Mouse (Mus musculus) bone marrow, adult 2 months (tissue): ENCODE results near the gene Fbxo24. TPM values are rescaled to one million over a fixed set of nuclear protein-coding genes. Genes with fewer than 3 reads are reported as not detected.
A peak's percentile ranks its signal among the peaks of the same experiment; 100 is the strongest.

ENCODE experiments used
- H3K27ac ChIP-seq: fragments of 200-500 bp; 2 replicates; pipeline ENCODE4 v1.5.1; 2012; ENCODE audit warnings: low read depth, mild to moderate bottlenecking, control low read depth, inconsistent platforms, low read length; ENCODE audit not compliant: control insufficient read depth, poor library complexity, insufficient read depth
- H3K4me1 ChIP-seq: fragments of 200-500 bp; 2 replicates; pipeline ENCODE4 v1.6.1; 2011; ENCODE audit warnings: low read length; ENCODE audit not compliant: control insufficient read depth, insufficient read depth
- H3K4me3 ChIP-seq: fragments of 200-500 bp; replicated peaks from 2 replicates; pipeline ENCODE3; 2011; ENCODE audit warnings: mild to moderate bottlenecking, low read depth, low read length, control low read depth; ENCODE audit not compliant: control insufficient read depth
- CTCF ChIP-seq: fragments of 200-500 bp; IDR thresholded peaks from 2 replicates; pipeline ENCODE4 v1.5.1; 2011; ENCODE audit warnings: low read length, control low read depth; ENCODE audit not compliant: control insufficient read depth, insufficient read depth
- POLR2A ChIP-seq: fragments of 200-500 bp; IDR thresholded peaks from 2 replicates; pipeline ENCODE4 v1.6.1; 2011; ENCODE audit warnings: low read depth, mild to moderate bottlenecking, control low read depth, low read length, borderline replicate concordance; ENCODE audit not compliant: control insufficient read depth
- WGBS: fragments of 180-500 bp; shearing (Covaris S2); methylation state at CpG from one replicate; pipeline ENCODE4 v1.1.7; 2018; 5-methylcytosine and 5-hydroxymethylcytosine counted together
- polyA plus RNA-seq: library from polyadenylated mRNA; stranded (reverse); fragments of >200 nt; gene quantifications from 2 replicates; pipeline ENCODE4 v1.2.4, GENCODE M21; 2011; ENCODE audit warnings: low replicate concordance; ENCODE audit not compliant: missing spikeins, insufficient read depth, insufficient read length

Gene Fbxo24
- polyA plus RNA-seq, 1 experiment: not detected

DNA sequence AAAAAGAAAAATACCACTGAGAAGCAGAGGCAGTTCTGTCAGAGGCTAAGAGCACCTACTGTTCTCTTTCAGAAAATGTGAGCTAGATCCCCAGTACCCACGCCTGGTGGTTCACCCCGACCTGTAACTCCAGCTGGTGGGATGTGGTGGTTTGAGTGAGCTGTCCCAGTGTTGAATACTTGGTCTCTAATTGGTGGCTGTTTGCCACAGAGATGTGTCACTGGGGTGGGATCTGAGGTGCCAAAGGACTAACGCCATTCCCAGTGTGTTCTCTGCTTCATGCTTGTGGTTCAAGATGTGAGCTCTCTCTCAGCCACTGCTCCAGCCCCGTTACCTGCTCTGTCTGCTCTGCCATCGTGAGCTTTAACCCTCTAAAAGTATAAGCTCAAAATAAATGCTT is 38.3 kb downstream of the Fbxo24 start:
- Histone ChIP-seq H3K27ac (no peak overlapping the region), H3K4me3 (no peak overlapping the region), H3K4me1 (no peaks in the 10 kb centered on the region)
- TF ChIP-seq POLR2A: no peak
- no peak for TF ChIP-seq CTCF
- 75% methylated on average over 5 of the region's 5 CpGs for WGBS

DNA sequence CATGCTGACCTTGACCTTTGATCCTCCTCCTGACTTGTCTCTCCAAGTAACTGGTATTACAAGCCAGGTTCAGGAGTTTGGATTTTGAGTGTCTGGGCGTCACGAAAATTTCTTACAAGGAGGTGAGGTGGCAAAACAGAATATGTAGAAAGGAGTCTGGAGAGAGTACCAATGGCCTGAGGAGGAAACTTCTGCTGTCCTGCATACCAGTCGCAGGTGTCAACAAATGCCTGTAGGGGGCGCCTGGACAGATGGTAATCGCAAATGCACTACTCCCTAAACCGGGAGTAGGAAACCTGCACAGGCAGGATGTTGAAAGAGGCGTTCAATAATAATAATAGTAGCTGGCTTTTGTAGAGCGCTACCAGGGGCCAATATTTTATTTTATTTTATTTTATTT is 43.8 kb downstream of the Fbxo24 start:
- TF ChIP-seq POLR2A (no peak), CTCF (peak; percentile 65; the same call in 1 of the 2 replicates)
- Histone ChIP-seq H3K4me1 (no peaks in the 10 kb centered on the region), H3K27ac (no peak overlapping the region), H3K4me3 (no peak overlapping the region)
- 29% methylated on average over 8 of the region's 8 CpGs for WGBS

DNA sequence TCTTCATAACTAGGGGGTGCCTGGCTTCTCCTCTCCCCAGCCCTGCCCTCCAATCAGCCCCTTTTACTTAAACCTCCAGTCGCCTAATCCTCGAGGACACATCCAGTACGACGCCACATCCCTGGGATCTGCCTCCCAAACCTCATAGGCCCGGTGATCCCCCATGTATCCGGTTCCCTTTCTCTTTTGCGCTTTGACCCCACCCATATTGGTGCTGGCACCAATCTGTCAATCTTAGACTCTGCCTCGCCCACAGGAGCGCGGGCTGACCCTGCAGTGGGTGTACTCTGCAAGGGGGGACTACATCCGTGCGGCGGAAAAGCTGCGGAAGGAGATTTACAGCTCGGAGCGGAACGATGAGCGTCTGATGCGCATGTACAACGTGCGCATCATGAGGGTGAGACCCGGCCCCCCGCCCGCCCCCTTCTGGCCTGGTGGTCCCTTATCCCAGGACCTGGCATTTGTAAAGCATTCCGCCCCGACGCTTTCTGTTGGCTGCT is 45.1 kb downstream of the Fbxo24 start:
- Histone ChIP-seq H3K4me1 (no peaks in the 10 kb centered on the region), H3K4me3 (no peak overlapping the region), H3K27ac (no peak overlapping the region)
- TF ChIP-seq POLR2A (no peak), CTCF (no peak)
- 85% methylated on average over 27 of the region's 27 CpGs for WGBS

DNA sequence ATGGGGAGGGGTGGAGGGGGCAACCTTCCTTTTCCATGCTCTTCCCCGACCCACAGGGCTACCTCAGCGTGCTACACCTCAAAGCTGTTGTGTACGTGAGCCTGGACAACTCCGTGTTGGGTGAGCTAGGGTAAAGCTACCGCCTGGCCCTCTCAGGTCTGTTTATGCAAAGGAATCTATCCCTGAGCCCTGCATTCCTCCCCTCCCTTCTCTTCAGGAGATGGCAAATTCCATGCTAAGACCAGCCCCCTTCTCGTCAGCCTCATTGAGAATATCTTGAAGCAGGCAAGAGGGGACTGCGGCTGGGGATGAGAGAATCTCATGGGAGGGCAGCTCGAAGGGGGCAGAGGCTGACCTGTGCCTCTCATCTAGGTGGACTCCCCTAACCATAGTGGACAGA is 46.1 kb downstream of the Fbxo24 start:
- Histone ChIP-seq H3K4me3 (no peak overlapping the region), H3K27ac (no peak overlapping the region), H3K4me1 (no peaks in the 10 kb centered on the region)
- WGBS: 89% methylated on average over 8 of the region's 8 CpGs
- no peak for TF ChIP-seq CTCF
- TF ChIP-seq POLR2A: no peak

DNA sequence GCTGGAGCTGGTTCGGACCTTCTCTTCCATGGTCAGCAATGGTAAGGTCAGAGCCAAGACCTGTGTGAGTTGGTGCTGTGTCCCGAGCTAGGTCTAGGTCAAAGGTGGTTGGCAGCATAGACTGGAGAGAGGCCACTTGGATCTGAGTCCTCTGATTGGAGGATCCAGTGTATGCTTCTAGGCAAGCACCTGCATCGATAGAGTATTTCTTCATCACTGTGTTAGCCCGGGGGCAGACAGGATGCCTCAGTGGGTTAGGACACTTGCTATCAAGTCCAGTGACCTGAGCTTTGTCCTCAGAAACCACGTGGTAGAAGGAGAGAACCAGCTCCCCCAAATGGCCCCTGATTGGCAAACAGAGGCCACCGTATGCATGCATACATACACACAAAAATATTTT is 48.6 kb downstream of the Fbxo24 start:
- H3K4me3 ChIP-seq: no peak overlapping the region
- H3K27ac ChIP-seq: no peak overlapping the region
- 71% methylated on average over 6 of the region's 6 CpGs for WGBS
- no peaks in the 10 kb centered on the region for H3K4me1 ChIP-seq
- TF ChIP-seq POLR2A (no peak), CTCF (no peak)

DNA sequence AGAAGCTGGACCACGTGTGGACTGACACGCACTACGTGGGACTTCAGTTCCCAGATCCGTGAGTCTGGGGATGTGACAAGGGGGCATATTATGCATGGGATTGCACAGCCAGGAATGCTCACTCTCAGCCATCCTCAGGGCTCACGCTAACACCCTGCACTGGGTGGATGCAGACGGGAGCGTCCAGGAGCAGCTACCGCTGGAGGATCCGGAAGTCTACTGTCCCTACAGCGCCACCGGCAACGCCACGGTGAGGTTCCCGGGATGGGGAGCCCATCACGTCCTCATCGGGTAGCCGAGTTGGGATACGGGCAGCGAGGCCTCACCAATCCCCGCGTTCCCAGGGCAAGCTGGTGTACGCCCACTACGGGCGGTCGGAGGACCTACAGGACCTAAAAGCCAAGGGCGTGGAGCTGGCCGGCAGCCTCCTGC is 54.3 kb downstream of the Fbxo24 start:
- 93% methylated on average over 27 of the region's 27 CpGs for WGBS
- no peak overlapping the region for H3K4me3 ChIP-seq
- TF ChIP-seq POLR2A: no peak
- TF ChIP-seq CTCF: no peak
- H3K27ac ChIP-seq: no peak overlapping the region
- no peaks in the 10 kb centered on the region; the same call in 1 of the 2 replicates for H3K4me1 ChIP-seq

DNA sequence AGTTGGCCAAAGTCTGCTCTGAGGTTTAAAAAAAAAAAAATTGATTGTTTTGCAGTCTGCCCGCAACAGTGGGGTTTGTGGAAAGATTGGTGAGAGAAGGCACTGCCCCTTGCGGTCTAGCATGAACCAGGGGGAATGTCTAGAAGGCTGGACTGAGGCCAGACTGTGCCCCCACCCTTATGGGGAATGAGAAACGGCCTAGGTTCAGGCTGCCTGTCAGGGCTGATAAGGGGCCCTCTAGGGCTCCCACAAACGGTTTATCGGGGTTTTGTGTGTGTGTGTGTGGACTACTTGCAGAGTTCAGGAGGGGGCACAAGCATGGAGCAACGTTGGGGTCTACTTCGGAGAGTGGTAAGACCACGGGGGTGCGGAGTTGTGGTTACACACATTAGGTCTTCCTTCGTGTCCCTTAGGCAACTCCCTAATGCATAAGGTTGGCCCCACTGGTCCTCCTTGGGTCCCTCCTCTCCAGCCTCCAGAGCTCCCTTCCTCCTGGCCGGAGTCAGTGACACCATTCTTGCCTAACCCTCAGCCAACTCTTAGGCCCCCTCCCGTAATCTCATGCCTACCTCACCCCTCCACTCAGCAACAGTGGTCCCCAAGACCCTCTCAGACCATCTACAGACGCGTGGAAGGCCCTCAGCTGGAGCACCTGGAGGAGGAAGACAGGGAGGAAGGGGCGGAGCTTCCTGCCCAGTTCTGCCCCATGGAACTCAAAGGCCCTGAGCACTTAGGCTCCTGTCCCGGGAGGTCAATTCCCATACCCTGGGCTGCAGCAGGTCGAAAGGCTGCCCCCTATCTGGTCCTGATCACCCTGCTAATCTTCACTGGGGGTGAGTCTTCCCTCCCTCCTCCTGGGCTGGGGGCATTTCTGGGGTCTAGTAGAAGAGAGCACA is 57.9 kb downstream of the Fbxo24 start:
- no peaks in the 10 kb centered on the region; the same call in 1 of the 2 replicates for H3K4me1 ChIP-seq
- TF ChIP-seq POLR2A: no peak; the same call in 1 of the 2 replicates
- 3% methylated on average over 17 of the region's 17 CpGs for WGBS
- H3K4me3 ChIP-seq: peak overlapping the region; percentile 68
- H3K27ac ChIP-seq: peak overlapping the region; percentile 67

DNA sequence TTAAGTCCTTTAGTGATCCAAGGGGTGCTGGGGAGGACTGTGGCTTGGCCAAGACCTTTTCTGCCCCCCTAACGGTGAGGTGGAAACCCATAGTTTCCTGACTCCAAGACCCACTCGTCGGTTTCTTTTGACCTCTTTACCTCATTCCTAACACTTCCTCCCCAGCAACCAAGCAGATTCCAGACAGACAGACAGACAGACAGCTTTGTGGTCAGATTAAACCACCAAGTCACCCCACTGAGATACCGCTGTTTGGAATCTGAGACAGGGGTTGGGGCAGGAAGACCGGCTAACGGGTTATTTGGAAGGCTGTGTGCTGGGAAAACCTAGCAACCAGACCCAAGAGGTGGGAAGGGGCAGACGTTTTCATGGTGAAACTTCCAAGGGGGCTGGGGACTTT is 58.6 kb downstream of the Fbxo24 start:
- no peaks in the 10 kb centered on the region; the same call in 1 of the 2 replicates for H3K4me1 ChIP-seq
- H3K4me3 ChIP-seq: peak overlapping the region; percentile 42
- H3K27ac ChIP-seq: peak overlapping the region; percentile 15; the same call in 1 of the 2 replicates
- TF ChIP-seq POLR2A (no peak), CTCF (no peak)
- 2% methylated on average over 7 of the region's 7 CpGs for WGBS

DNA sequence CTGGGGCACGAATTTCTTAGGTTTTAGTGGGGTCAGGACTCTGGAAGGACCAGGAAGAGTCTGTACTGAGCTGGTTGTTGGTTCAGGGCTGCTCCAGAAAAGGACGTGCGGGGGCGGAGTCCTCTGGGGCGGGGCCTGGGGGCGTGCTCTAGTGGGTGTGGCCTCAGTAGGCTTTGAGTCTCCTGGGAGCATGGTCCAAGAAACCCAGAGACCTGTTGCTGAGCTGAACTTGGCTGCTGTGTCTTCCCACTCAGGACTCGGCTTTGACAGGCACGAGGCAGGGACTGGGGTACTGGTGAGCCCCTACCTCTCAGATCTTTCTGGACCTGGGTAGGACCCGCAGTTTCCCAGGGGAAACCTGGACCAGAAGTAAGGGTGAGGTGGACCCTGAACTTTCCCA is 59.1 kb downstream of the Fbxo24 start, which contains the start of gene Tfr2:
Tfr2 (plus strand) TSS at position 176 of the 400 bp plus-strand sequence.
- 2% methylated on average over 9 of the region's 9 CpGs for WGBS
- Histone ChIP-seq H3K27ac (peak within 1 kb of the TSS; percentile 67; the same call in 1 of the 2 replicates), H3K4me1 (no peaks in the 10 kb centered on the region; the same call in 1 of the 2 replicates), H3K4me3 (peak within 1 kb of the TSS; percentile 48)
- no peak for TF ChIP-seq CTCF
- no peak for TF ChIP-seq POLR2A
